ENCODE assay signal across 8 mouse cellular contexts in genomic region chr9:58249592-58250192, GRCm38 (mm10). TPM values are rescaled to one million over a fixed set of nuclear protein-coding genes. Genes with fewer than 3 reads are reported as not detected.
DNase-seq lines count a peak whose midpoint lies in the region; ATAC-seq and TF ChIP-seq lines count a peak whose summit lies in the region.

Pml (minus strand) TSS chr9:58249786.

- peak; percentile 43; the same call in 1 of the 2 replicates for TF ChIP-seq CTCF in brain, embryonic 14.5 days (IDR thresholded peaks at IDR 0.05; ENCODE audit: borderline replicate concordance, extremely low read depth, insufficient read depth, insufficient read length)
- peak; percentile 19 for TF ChIP-seq CTCF in heart, postnatal 0 days (IDR thresholded peaks at IDR 0.05; ENCODE audit: low read depth)
- peak; percentile 42 for TF ChIP-seq CTCF in liver, postnatal 0 days (IDR thresholded peaks at IDR 0.05; ENCODE audit: low read depth)

- peak within 1 kb of the TSS; percentile 88 for H3K27ac ChIP-seq in forebrain, embryonic 10.5 days
- H3K27ac ChIP-seq in heart, postnatal 0 days (ENCODE audit: low read depth): peak within 1 kb of the TSS; percentile 91
- H3K27ac ChIP-seq in liver, postnatal 0 days (ENCODE audit: low read depth): peak within 1 kb of the TSS; percentile 95
- H3K27ac ChIP-seq in neural tube, embryonic 14.5 days (ENCODE audit: low read depth, low read length): 0 out of 2 replicates have a peak within 1 kb of the TSS, but pooled peaks have one; percentile 12

- H3K9ac ChIP-seq in heart, postnatal 0 days (replicated peaks; ENCODE audit: low read depth, low read length): peak within 1 kb of the TSS; percentile 71
- peak within 1 kb of the TSS; percentile 86 for H3K9ac ChIP-seq in liver, postnatal 0 days (replicated peaks)
- H3K9ac ChIP-seq in neural tube, embryonic 14.5 days (replicated peaks; ENCODE audit: low read depth, low read length): peak within 1 kb of the TSS; percentile 39; the same call in 1 of the 2 replicates

- peaks cover 7% of the 10 kb centered on the region; the same call in 1 of the 2 replicates for H3K36me3 ChIP-seq in forebrain, embryonic 10.5 days (replicated peaks)
- H3K36me3 ChIP-seq in heart, postnatal 0 days (replicated peaks; ENCODE audit: control insufficient read depth, insufficient read depth, low read length): 0 out of 2 replicates have a peak, but pooled peaks cover 5% of the 10 kb centered on the region
- peaks cover 7% of the 10 kb centered on the region for H3K36me3 ChIP-seq in liver, postnatal 0 days (replicated peaks; ENCODE audit: insufficient read depth, low read length)
- H3K36me3 ChIP-seq in neural tube, embryonic 14.5 days (ENCODE audit: control insufficient read depth, insufficient read depth, low read length): no peaks in the 10 kb centered on the region

- peak within 1 kb of the TSS; percentile 89 for H3K4me2 ChIP-seq in heart, postnatal 0 days (ENCODE audit: low read depth, low read length)
- peak within 1 kb of the TSS; percentile 84 for H3K4me2 ChIP-seq in liver, postnatal 0 days (ENCODE audit: low read depth, low read length)
- H3K4me2 ChIP-seq in neural tube, embryonic 14.5 days (ENCODE audit: low read depth, low read length): peak within 1 kb of the TSS; percentile 52

- no peak for TF ChIP-seq POLR2A in brain, embryonic 14.5 days (IDR thresholded peaks at IDR 0.05; ENCODE audit: borderline replicate concordance, extremely low read depth, insufficient read depth, insufficient read length, poor library complexity, severe bottlenecking)

- peak within 1 kb of the TSS; percentile 60 for H3K4me3 ChIP-seq in forebrain, embryonic 10.5 days
- peak within 1 kb of the TSS; percentile 72 for H3K4me3 ChIP-seq in heart, postnatal 0 days (ENCODE audit: low read depth, low read length)
- H3K4me3 ChIP-seq in liver, postnatal 0 days (ENCODE audit: low read depth, low read length): peak within 1 kb of the TSS; percentile 80
- H3K4me3 ChIP-seq in neural tube, embryonic 14.5 days (ENCODE audit: low read depth, low read length): peak within 1 kb of the TSS; percentile 29

- WGBS in forebrain, embryonic 10.5 days: 2% methylated on average over 16 of the region's 16 CpGs
- 0% methylated on average over 16 of the region's 16 CpGs for WGBS in heart, postnatal 0 days
- WGBS in liver, postnatal 0 days (ENCODE audit: insufficient replicate concordance): under 1% methylated on average over 16 of the region's 16 CpGs
- WGBS in neural tube, embryonic 14.5 days: 3% methylated on average over 16 of the region's 16 CpGs

- ATAC-seq in CD4-positive, CD25-positive, alpha-beta regulatory T cell, adult 4 months: peak; percentile 62
- ATAC-seq in heart, postnatal 0 days (ENCODE audit: insufficient read depth, low read depth): peak; percentile 62
- peak; percentile 57 for ATAC-seq in liver, postnatal 0 days
- ATAC-seq in neural tube, embryonic 14.5 days (ENCODE audit: low read depth): no peak

- DNase-seq in brain, embryonic 14.5 days (ENCODE audit: low read depth): peak; percentile 69
- DNase-seq in forebrain, embryonic 10.5 days (ENCODE audit: extremely low spot score, low spot score): peak; percentile 59
- DNase-seq in heart, postnatal 0 days (ENCODE audit: low spot score): peak; percentile 83
- peak; percentile 87 to 90 for DNase-seq in kidney, postnatal 36 days
- DNase-seq in liver, postnatal 0 days: peak; percentile 84
- peak; percentile 54 for DNase-seq in testis, postnatal 14 days (ENCODE audit: low spot score)

- H3K27me3 ChIP-seq in forebrain, embryonic 10.5 days (ENCODE audit: poor library complexity, severe bottlenecking): no peaks in the 10 kb centered on the region
- no peaks in the 10 kb centered on the region for H3K27me3 ChIP-seq in heart, postnatal 0 days (ENCODE audit: control insufficient read depth, insufficient read depth, low read length)
- no peaks in the 10 kb centered on the region for H3K27me3 ChIP-seq in liver, postnatal 0 days (ENCODE audit: insufficient read depth, low read length)
- H3K27me3 ChIP-seq in neural tube, embryonic 14.5 days (ENCODE audit: control insufficient read depth, insufficient read depth, low read length): no peaks in the 10 kb centered on the region

- no peaks in the 10 kb centered on the region for H3K9me3 ChIP-seq in forebrain, embryonic 10.5 days
- no peaks in the 10 kb centered on the region for H3K9me3 ChIP-seq in heart, postnatal 0 days (replicated peaks; ENCODE audit: control insufficient read depth, low read length)
- no peaks in the 10 kb centered on the region for H3K9me3 ChIP-seq in liver, postnatal 0 days (ENCODE audit: low read length)
- no peaks in the 10 kb centered on the region for H3K9me3 ChIP-seq in neural tube, embryonic 14.5 days (ENCODE audit: control insufficient read depth, low read length)

- peaks cover 58% of the 10 kb centered on the region for H3K4me1 ChIP-seq in forebrain, embryonic 10.5 days
- H3K4me1 ChIP-seq in heart, postnatal 0 days (ENCODE audit: control insufficient read depth, insufficient read depth): peaks cover 38% of the 10 kb centered on the region
- H3K4me1 ChIP-seq in liver, postnatal 0 days (ENCODE audit: insufficient read depth): peaks cover 21% of the 10 kb centered on the region
- H3K4me1 ChIP-seq in neural tube, embryonic 14.5 days (ENCODE audit: control insufficient read depth, insufficient read depth, low read length): peaks cover 9% of the 10 kb centered on the region; the same call in 1 of the 2 replicates

- TF ChIP-seq EP300 in heart, postnatal 0 days (IDR thresholded peaks at IDR 0.05; ENCODE audit: low read depth): no peak
- peak; percentile 43; the same call in 1 of the 2 replicates for TF ChIP-seq EP300 in liver, postnatal 0 days (IDR thresholded peaks at IDR 0.05; ENCODE audit: low read depth)

RNA-seq across cellular contexts. Expression of gene Pml, which starts in this region (rescaled TPM):
- 10 to 100 TPM; 45.9 to 77.9 TPM for polyA plus RNA-seq in CD4-positive, CD25-positive, alpha-beta regulatory T cell, adult 4 months (2017; shearing (Covaris generic))
- 6.8 and 7.1 TPM in 2 replicates for polyA plus RNA-seq in brain, embryonic 14.5 days (2012; rRNA removed)
- 13.7 and 14.4 TPM in 2 replicates for polyA plus RNA-seq in forebrain, embryonic 10.5 days (2016; fragmentation: Nextera tagmentation; extraction: Ambion mirVana)
- 11.4 and 15.0 TPM in 2 replicates for total RNA-seq in heart, postnatal 0 days (2014; rRNA removed; ENCODE audit: low replicate concordance)
- polyA plus RNA-seq in heart, postnatal 0 days (2015; fragmentation: Nextera tagmentation; extraction: Ambion mirVana): 5.2 and 5.6 TPM in 2 replicates
- 8.4 and 8.5 TPM in 2 replicates for polyA plus RNA-seq in liver, postnatal 0 days (2015; fragmentation: Nextera tagmentation; extraction: Ambion mirVana)
- polyA plus RNA-seq in neural tube, embryonic 14.5 days (2014; fragmentation: Nextera tagmentation; extraction: Ambion mirVana): 2.7 and 3.3 TPM in 2 replicates

Comparison
In these comparisons a context has a peak if more than half of its experiments do, and no peak if none do; other contexts are left out.
1. H3K27ac ChIP-seq: peak in every context shown above with its lines; median percentile 95 in liver, postnatal 0 days; 91 in heart, postnatal 0 days; 88 in forebrain, embryonic 10.5 days; 12 in neural tube, embryonic 14.5 days.
2. H3K4me3 ChIP-seq: peak in every context shown above with its lines; median percentile 80 in liver, postnatal 0 days; 72 in heart, postnatal 0 days; 60 in forebrain, embryonic 10.5 days; 29 in neural tube, embryonic 14.5 days.